Mouse (Mus musculus) embryonic fibroblast, embryonic 13.5 days (primary cell): Measurements from ENCODE around the gene Itga11.
A peak's percentile ranks its signal among the peaks of the same experiment; 100 is the strongest.

Experiments
- CTCF ChIP-seq: IDR thresholded peaks from 2 replicates; pipeline ENCODE4 v1.5.1; 2011; ENCODE audit warnings: mild to moderate bottlenecking, control low read depth, low read length, moderate library complexity, borderline replicate concordance; ENCODE audit not compliant: insufficient read depth
- POLR2A ChIP-seq: IDR thresholded peaks from 2 replicates; pipeline ENCODE4 v1.6.1; 2011; ENCODE audit warnings: low read depth, mild to moderate bottlenecking, control low read depth, low read length, moderate library complexity

GRCm38 (mm10) chr9:62810543-62811515 is 133.2 kb downstream of the Itga11 start:
- no peak for TF ChIP-seq CTCF
- peak; percentile 51 for TF ChIP-seq POLR2A
